Mouse (Mus musculus): Measurements from ENCODE around the gene Trim50.

DNA sequence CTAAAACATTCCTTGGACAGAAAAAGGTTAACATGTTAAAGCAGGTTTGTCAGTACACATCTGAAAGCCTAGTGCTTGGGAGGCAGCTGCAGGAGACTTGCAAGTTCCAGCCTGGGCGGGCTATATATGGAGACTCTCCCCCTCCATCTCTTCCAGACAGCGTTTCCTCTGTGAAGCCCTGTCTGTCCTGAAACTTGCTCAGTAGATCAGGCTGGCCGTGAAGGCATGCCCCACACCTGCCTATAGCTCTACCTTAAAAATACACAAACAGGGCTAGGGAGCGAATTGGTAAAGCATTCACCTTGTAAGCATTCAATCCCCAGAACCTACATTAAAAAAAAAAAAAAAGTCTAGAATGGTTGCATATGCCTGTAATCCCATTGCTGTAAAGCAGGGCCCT is 23.6 kb upstream of the Trim50 start:
- no peak for TF ChIP-seq POLR2A (IDR thresholded peaks at IDR 0.05; ENCODE audit: low read depth, low read length)
- TF ChIP-seq CTCF (conservative IDR thresholded peaks at IDR 0.05; ENCODE audit: insufficient read depth, insufficient read length, low read depth, low read length), result no peak

Data from kidney, adult 2 months (tissue).